Mouse (Mus musculus): ENCODE measurements at regions not wholly inside any gene's neighbourhood (a gene's known extent, or its start where the extent isn't known, plus 50 kb on each side); places are given as distances from the start of the nearest gene placed in this dataset.

DNA sequence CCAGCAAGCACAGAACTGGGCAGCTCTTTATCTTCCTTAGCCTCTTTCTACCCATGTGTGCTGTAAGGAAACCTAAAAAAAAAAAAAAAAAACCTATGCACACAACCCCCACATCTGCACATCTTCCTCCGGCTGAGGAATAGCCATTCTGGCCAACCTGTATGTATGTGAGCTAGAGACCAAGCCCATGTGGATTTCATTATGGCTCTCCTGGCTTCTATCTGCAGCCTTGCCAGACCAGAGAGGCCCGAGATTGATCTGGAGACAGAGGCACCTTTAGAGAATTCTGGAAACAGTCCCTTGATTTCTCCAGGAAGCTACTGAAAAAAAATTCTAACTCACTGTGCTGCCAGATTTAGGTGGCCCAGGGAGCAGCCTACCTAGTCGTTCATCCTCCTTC is 281.5 kb upstream of the Mki67 start:
- Histone ChIP-seq H3K4me3 (ENCODE audit: control insufficient read depth in 1 of 2, insufficient read depth in 1 of 2, low read depth in 1 of 2, low read length in 2 of 2) (no peak overlapping the region), H3K27ac (replicated peaks in 1 of 2; ENCODE audit: control insufficient read depth in 1 of 2, insufficient read depth in 1 of 2, low read depth in 2 of 2, low read length in 2 of 2) (no peak overlapping the region), H3K27me3 (ENCODE audit: control insufficient read depth, insufficient read depth, low read length) (peaks cover 9% of the 10 kb centered on the region), H3K36me3 (ENCODE audit: control insufficient read depth, insufficient read depth, low read length) (no peaks in the 10 kb centered on the region), H3K9ac (ENCODE audit: low read length) (no peak overlapping the region), H3K9me3 (ENCODE audit: control insufficient read depth, low read length) (no peaks in the 10 kb centered on the region), H3K4me2 (ENCODE audit: low read length) (no peak overlapping the region), H3K4me1 (ENCODE audit: control insufficient read depth in 2 of 2, insufficient read depth in 2 of 2, low read length in 2 of 2) (peaks cover 4 to 9% of the 10 kb centered on the region in 2 experiments; a peak in 2 of 4 replicates)
- no peak for ATAC-seq (ENCODE audit: insufficient number of reproducible peaks, insufficient read depth, low FRiP score, low read depth)
- 69% methylated on average over 3 of the region's 3 CpGs for WGBS

DNA sequence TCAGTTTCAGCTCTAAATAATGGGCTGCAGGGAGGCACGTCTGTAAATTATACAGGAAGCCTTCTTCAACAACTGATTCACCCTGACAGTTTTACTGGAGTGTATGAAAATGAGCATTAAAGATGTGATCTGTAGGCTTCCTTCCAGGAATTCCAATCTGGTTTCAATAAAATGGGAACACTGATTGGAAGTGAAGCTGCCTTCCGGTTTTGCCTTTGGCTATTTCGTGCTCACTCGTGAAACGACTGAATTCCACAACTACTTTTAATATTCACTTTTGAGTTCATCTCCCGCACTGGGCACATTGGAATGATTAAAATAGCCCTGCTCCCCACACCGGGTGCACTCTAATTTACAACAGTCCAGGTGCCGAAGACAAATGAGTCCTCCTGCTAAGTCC is 286.2 kb upstream of the Mki67 start:
- Histone ChIP-seq H3K36me3 (ENCODE audit: control insufficient read depth, insufficient read depth, low read length) (no peaks in the 10 kb centered on the region), H3K9me3 (ENCODE audit: control insufficient read depth, low read length) (no peaks in the 10 kb centered on the region), H3K27ac (replicated peaks in 1 of 2; ENCODE audit: control insufficient read depth in 1 of 2, insufficient read depth in 1 of 2, low read depth in 2 of 2, low read length in 2 of 2) (no peak overlapping the region), H3K9ac (ENCODE audit: low read length) (no peak overlapping the region), H3K4me3 (ENCODE audit: control insufficient read depth in 1 of 2, insufficient read depth in 1 of 2, low read depth in 1 of 2, low read length in 2 of 2) (no peak overlapping the region), H3K27me3 (ENCODE audit: control insufficient read depth, insufficient read depth, low read length) (no peaks in the 10 kb centered on the region), H3K4me1 (ENCODE audit: control insufficient read depth in 2 of 2, insufficient read depth in 2 of 2, low read length in 2 of 2) (peaks cover 4 to 9% of the 10 kb centered on the region in 2 experiments; a peak in 2 of 4 replicates), H3K4me2 (ENCODE audit: low read length) (no peak overlapping the region)
- ATAC-seq (ENCODE audit: insufficient number of reproducible peaks, insufficient read depth, low FRiP score, low read depth): no peak
- WGBS: 84% methylated on average over 8 of the region's 8 CpGs

DNA sequence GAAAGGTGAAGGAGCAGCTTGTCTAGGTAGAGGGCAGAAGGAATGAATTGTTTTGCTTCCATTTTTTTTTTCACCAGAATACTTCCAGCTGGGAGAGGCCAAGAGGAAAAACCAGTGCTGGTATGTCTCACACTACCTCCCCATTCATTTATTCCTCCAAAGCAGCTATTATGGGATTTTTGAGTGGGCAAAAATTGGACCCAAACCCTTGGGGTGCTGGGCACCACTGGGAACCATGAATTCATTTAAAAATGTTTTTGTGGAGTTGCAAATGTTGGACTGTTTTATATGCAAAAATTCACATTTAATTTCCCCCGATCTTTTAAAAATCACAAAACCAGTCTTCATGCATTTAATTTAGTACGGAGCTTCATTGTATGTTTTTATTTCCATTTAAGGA is 287.1 kb upstream of the Mki67 start:
- Histone ChIP-seq H3K27ac (replicated peaks in 1 of 2; ENCODE audit: control insufficient read depth in 1 of 2, insufficient read depth in 1 of 2, low read depth in 2 of 2, low read length in 2 of 2) (no peak overlapping the region), H3K27me3 (ENCODE audit: control insufficient read depth, insufficient read depth, low read length) (no peaks in the 10 kb centered on the region), H3K4me1 (ENCODE audit: control insufficient read depth in 2 of 2, insufficient read depth in 2 of 2, low read length in 2 of 2) (peaks cover 4 to 9% of the 10 kb centered on the region in 2 experiments; a peak in 2 of 4 replicates), H3K4me3 (ENCODE audit: control insufficient read depth in 1 of 2, insufficient read depth in 1 of 2, low read depth in 1 of 2, low read length in 2 of 2) (no peak overlapping the region), H3K36me3 (ENCODE audit: control insufficient read depth, insufficient read depth, low read length) (no peaks in the 10 kb centered on the region), H3K9ac (ENCODE audit: low read length) (no peak overlapping the region), H3K4me2 (ENCODE audit: low read length) (no peak overlapping the region), H3K9me3 (ENCODE audit: control insufficient read depth, low read length) (no peaks in the 10 kb centered on the region)
- WGBS: 91% methylated on average over 2 of the region's 2 CpGs
- no peak for ATAC-seq (ENCODE audit: insufficient number of reproducible peaks, insufficient read depth, low FRiP score, low read depth)

DNA sequence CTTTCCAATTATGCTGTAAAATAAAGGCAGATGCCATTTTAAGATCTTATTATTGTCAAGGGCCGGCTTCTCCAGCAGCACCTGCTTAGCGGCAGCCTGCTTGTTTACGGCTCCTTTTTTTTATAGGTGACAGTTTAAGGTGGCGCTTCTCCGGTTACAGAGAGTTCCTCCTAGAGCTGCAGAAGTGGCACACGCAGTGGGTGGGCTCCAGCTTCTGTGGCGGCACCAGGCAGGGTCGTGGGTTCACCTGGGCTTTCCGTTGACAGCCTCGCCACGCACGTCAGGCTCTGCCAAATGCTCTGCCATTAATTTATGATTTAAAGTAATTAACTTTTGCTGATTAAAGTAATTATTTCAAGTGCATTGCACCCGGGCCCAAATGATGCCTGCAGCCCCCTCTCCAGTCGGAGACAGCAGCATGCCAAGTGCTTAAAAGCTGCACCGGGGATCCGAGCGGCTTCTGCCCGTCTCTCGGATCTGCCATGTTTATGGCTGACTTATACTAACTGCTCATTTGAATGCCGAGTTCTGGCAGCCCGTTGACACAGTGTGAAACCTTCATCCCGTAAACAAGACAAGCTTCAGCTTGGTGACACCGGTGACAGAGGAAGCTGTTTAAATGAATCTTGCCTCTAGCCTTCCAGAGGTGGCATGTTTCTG is 291.8 kb upstream of the Mki67 start:
- Histone ChIP-seq H3K4me1 (ENCODE audit: control insufficient read depth in 2 of 2, insufficient read depth in 2 of 2, low read length in 2 of 2) (no peaks in the 10 kb centered on the region), H3K4me3 (ENCODE audit: control insufficient read depth in 1 of 2, insufficient read depth in 1 of 2, low read depth in 1 of 2, low read length in 2 of 2) (peak overlapping the region; percentile 17 to 21; a peak in 3 of 4 replicates), H3K9ac (ENCODE audit: low read length) (peak overlapping the region; percentile 46; the same call in 1 of the 2 replicates), H3K27ac (replicated peaks in 1 of 2; ENCODE audit: control insufficient read depth in 1 of 2, insufficient read depth in 1 of 2, low read depth in 2 of 2, low read length in 2 of 2) (no peak overlapping the region), H3K9me3 (ENCODE audit: control insufficient read depth, low read length) (no peaks in the 10 kb centered on the region), H3K36me3 (ENCODE audit: control insufficient read depth, insufficient read depth, low read length) (no peaks in the 10 kb centered on the region), H3K27me3 (ENCODE audit: control insufficient read depth, insufficient read depth, low read length) (peaks cover 8% of the 10 kb centered on the region; the same call in 1 of the 2 replicates), H3K4me2 (ENCODE audit: low read length) (peak overlapping the region; percentile 62)
- no peak for ATAC-seq (ENCODE audit: insufficient number of reproducible peaks, insufficient read depth, low FRiP score, low read depth)
- WGBS: 37% methylated on average over 23 of the region's 23 CpGs

DNA sequence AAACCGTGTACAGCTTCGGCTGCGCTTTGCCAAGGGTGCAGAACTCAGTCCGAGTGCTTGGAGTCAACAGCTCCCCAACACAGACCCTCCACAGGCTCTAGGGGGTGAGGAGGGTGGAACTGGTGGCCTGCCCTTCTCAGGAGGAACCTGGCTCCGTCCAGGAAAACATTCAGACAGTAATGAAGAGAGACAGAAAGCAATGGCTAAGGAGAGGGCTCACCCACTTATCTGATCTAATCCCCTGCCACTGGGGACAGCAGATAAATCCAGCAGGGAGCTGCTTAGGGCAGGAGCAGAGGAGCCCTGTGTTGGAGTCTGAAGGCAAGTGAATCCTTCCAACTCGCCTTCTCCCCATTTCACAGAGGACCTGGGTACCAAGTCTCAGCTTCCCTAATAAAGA is 292.3 kb upstream of the Mki67 start:
- peaks cover 8% of the 10 kb centered on the region; the same call in 1 of the 2 replicates for H3K27me3 ChIP-seq (ENCODE audit: control insufficient read depth, insufficient read depth, low read length)
- no peak overlapping the region for H3K27ac ChIP-seq (replicated peaks in 1 of 2; ENCODE audit: control insufficient read depth in 1 of 2, insufficient read depth in 1 of 2, low read depth in 2 of 2, low read length in 2 of 2)
- H3K9ac ChIP-seq (ENCODE audit: low read length): peak overlapping the region; percentile 46; the same call in 1 of the 2 replicates
- H3K4me1 ChIP-seq (ENCODE audit: control insufficient read depth in 2 of 2, insufficient read depth in 2 of 2, low read length in 2 of 2): no peaks in the 10 kb centered on the region
- peak overlapping the region; percentile 17 to 21; a peak in 2 of 4 replicates for H3K4me3 ChIP-seq (ENCODE audit: control insufficient read depth in 1 of 2, insufficient read depth in 1 of 2, low read depth in 1 of 2, low read length in 2 of 2)
- ATAC-seq (ENCODE audit: insufficient number of reproducible peaks, insufficient read depth, low FRiP score, low read depth): no peak
- H3K36me3 ChIP-seq (ENCODE audit: control insufficient read depth, insufficient read depth, low read length): no peaks in the 10 kb centered on the region
- 23% methylated on average over 6 of the region's 6 CpGs for WGBS
- no peaks in the 10 kb centered on the region for H3K9me3 ChIP-seq (ENCODE audit: control insufficient read depth, low read length)
- peak overlapping the region; percentile 62 for H3K4me2 ChIP-seq (ENCODE audit: low read length)

DNA sequence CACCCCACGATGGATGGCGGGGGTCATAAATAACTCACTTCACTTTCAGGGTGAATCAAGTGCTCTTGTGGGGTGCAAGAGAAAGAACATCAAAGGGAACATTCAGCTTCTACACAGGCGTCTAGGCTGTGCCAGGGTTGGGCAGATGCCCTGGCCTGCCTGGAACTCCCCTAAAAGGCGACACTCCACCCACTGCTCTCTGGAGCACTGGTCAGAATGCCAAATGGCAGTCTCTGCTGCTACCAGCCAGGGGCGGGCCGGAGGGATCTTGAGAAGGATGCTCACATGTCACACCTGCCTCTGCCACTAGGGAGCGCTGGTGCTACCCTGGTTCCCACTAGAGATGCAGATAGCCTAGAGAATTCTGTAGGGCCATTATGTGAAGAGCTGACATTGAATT is 293.9 kb upstream of the Mki67 start:
- Histone ChIP-seq H3K4me2 (ENCODE audit: low read length) (no peak overlapping the region), H3K9me3 (ENCODE audit: control insufficient read depth, low read length) (no peaks in the 10 kb centered on the region), H3K36me3 (ENCODE audit: control insufficient read depth, insufficient read depth, low read length) (no peaks in the 10 kb centered on the region), H3K9ac (ENCODE audit: low read length) (no peak overlapping the region), H3K27me3 (ENCODE audit: control insufficient read depth, insufficient read depth, low read length) (peaks cover 8% of the 10 kb centered on the region; the same call in 1 of the 2 replicates), H3K27ac (replicated peaks in 1 of 2; ENCODE audit: control insufficient read depth in 1 of 2, insufficient read depth in 1 of 2, low read depth in 2 of 2, low read length in 2 of 2) (no peak overlapping the region), H3K4me1 (ENCODE audit: control insufficient read depth in 2 of 2, insufficient read depth in 2 of 2, low read length in 2 of 2) (peaks cover 0 to 3% of the 10 kb centered on the region in 2 experiments; a peak in 1 of 4 replicates), H3K4me3 (ENCODE audit: control insufficient read depth in 1 of 2, insufficient read depth in 1 of 2, low read depth in 1 of 2, low read length in 2 of 2) (no peak overlapping the region)
- no peak for ATAC-seq (ENCODE audit: insufficient number of reproducible peaks, insufficient read depth, low FRiP score, low read depth)
- 60% methylated on average over 7 of the region's 7 CpGs for WGBS

DNA sequence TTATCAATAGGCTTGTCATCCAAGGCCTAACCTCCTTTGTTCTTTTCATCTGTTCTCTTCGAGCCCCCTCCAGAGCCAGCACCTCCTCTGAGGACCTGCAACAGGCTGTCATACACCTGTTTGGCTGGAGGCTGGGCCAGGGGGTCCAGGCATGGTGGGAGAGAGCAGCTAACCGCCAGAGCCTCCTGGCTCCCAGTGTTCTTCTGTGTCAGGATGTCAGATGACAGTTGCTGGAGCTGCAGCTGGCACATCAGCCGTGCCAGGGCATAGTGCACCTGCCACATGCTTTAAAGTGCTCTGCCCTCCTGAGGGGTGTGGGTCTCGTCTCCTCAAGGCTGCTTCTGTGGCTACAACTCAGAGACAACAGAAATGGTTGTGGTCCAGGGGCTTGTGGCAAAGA is 298.5 kb upstream of the Mki67 start:
- Histone ChIP-seq H3K9ac (ENCODE audit: low read length) (no peak overlapping the region), H3K4me2 (ENCODE audit: low read length) (no peak overlapping the region), H3K36me3 (ENCODE audit: control insufficient read depth, insufficient read depth, low read length) (no peaks in the 10 kb centered on the region), H3K4me3 (ENCODE audit: control insufficient read depth in 1 of 2, insufficient read depth in 1 of 2, low read depth in 1 of 2, low read length in 2 of 2) (no peak overlapping the region), H3K27ac (replicated peaks in 1 of 2; ENCODE audit: control insufficient read depth in 1 of 2, insufficient read depth in 1 of 2, low read depth in 2 of 2, low read length in 2 of 2) (no peak overlapping the region), H3K4me1 (ENCODE audit: control insufficient read depth in 2 of 2, insufficient read depth in 2 of 2, low read length in 2 of 2) (peaks cover 15 to 24% of the 10 kb centered on the region in 2 experiments), H3K27me3 (ENCODE audit: control insufficient read depth, insufficient read depth, low read length) (no peaks in the 10 kb centered on the region), H3K9me3 (ENCODE audit: control insufficient read depth, low read length) (no peaks in the 10 kb centered on the region)
- no peak for ATAC-seq (ENCODE audit: insufficient number of reproducible peaks, insufficient read depth, low FRiP score, low read depth)
- 63% methylated on average over 4 of the region's 4 CpGs for WGBS

DNA sequence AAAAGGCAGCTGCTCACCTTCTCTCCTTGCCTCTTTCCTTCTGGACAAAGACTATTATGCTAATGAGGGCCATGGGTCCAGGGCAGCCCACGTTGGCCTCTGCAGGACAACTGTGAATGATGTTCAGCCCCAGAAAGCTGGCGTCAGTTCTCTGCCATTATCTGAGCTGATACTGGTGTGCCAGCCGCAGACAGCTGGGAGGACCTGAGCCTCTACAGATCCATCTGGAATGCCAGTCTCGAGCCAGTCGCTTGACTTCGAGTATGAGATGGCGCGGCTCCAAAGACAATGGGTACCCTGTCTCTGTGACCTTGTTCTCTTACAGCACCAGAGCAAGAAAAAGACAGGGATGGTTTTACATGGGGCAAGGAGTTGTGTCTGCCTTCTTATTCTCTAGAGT is 300.8 kb upstream of the Mki67 start:
- no peak overlapping the region for H3K4me3 ChIP-seq (ENCODE audit: control insufficient read depth in 1 of 2, insufficient read depth in 1 of 2, low read depth in 1 of 2, low read length in 2 of 2)
- peak overlapping the region; percentile 17 to 41; a peak in 2 of 4 replicates for H3K27ac ChIP-seq (replicated peaks in 1 of 2; ENCODE audit: control insufficient read depth in 1 of 2, insufficient read depth in 1 of 2, low read depth in 2 of 2, low read length in 2 of 2)
- H3K27me3 ChIP-seq (ENCODE audit: control insufficient read depth, insufficient read depth, low read length): no peaks in the 10 kb centered on the region
- H3K9ac ChIP-seq (ENCODE audit: low read length): no peak overlapping the region
- H3K36me3 ChIP-seq (ENCODE audit: control insufficient read depth, insufficient read depth, low read length): no peaks in the 10 kb centered on the region
- H3K4me2 ChIP-seq (ENCODE audit: low read length): no peak overlapping the region
- 23% methylated on average over 8 of the region's 8 CpGs for WGBS
- H3K4me1 ChIP-seq (ENCODE audit: control insufficient read depth in 2 of 2, insufficient read depth in 2 of 2, low read length in 2 of 2): peaks cover 15 to 24% of the 10 kb centered on the region in 2 experiments
- peak; percentile 72 for ATAC-seq (ENCODE audit: insufficient number of reproducible peaks, insufficient read depth, low FRiP score, low read depth)
- no peaks in the 10 kb centered on the region for H3K9me3 ChIP-seq (ENCODE audit: control insufficient read depth, low read length)

Measured in heart, embryonic 14.5 days (tissue).